Mouse (Mus musculus): ENCODE measurements around the gene R3hdm2. TPM values are rescaled to one million over a fixed set of nuclear protein-coding genes. Genes with fewer than 3 reads are reported as not detected.

R3hdm2 gene
- total and polyA plus RNA-seq, 3 experiments = 8.2 to 60.6 TPM; not detected in 1

GRCm38 (mm10) chr10:127537854-127538583 is 157.9 kb downstream of the R3hdm2 start:
- Histone ChIP-seq H3K79me2 (ENCODE audit: control insufficient read depth, insufficient read depth, low read length, poor library complexity) (no peaks in the 10 kb centered on the region), H3K4me3 (ENCODE audit: control insufficient read depth in 1 of 2, insufficient read depth in 1 of 2, low read depth in 2 of 2, low read length in 2 of 2) (no peak overlapping the region), H3K36me3 (ENCODE audit: control insufficient read depth in 1 of 2, insufficient read depth in 2 of 2, low read length in 2 of 2) (no peaks in the 10 kb centered on the region), H3K27me3 (ENCODE audit: control insufficient read depth in 1 of 2, insufficient read depth in 2 of 2, low read length in 2 of 2) (peaks cover 5 to 13% of the 10 kb centered on the region in 2 experiments), H3K9me3 (replicated peaks; ENCODE audit: insufficient read depth, low read length) (no peaks in the 10 kb centered on the region), H3K9ac (ENCODE audit: control insufficient read depth, low read depth, low read length, poor library complexity, severe bottlenecking) (0 out of 2 replicates have a peak overlapping the region, but pooled peaks have one; percentile 1), H3K4me1 (ENCODE audit: control insufficient read depth in 1 of 2, insufficient read depth in 2 of 2, low read length in 2 of 2) (peaks cover 0 to 13% of the 10 kb centered on the region in 2 experiments; a peak in 2 of 4 replicates), H3K27ac (ENCODE audit: control insufficient read depth, low read depth, low read length) (no peak overlapping the region)
- peak; percentile 72 for DNase-seq (ENCODE audit: low read depth, low spot score)
- TF ChIP-seq ZMIZ1 (IDR thresholded peaks at IDR 0.05; ENCODE audit: low read depth, low read length) = no peak
- TF ChIP-seq TBP (IDR thresholded peaks at IDR 0.05; ENCODE audit: low read depth, low read length) = 0 out of 2 replicates have a peak, but pooled peaks have one; percentile 18
- TF ChIP-seq NELFE (IDR thresholded peaks at IDR 0.05; ENCODE audit: low read depth, low read length) = no peak
- TF ChIP-seq GABPA (IDR thresholded peaks at IDR 0.05; ENCODE audit: low read depth, low read length) = no peak
- TF ChIP-seq SMC3 (IDR thresholded peaks at IDR 0.05; ENCODE audit: low read depth, low read length) = peak; percentile 97
- TF ChIP-seq MYC (IDR thresholded peaks at IDR 0.05; ENCODE audit: low read depth, low read length) = peak; percentile 64; the same call in 1 of the 2 replicates
- no peak for TF ChIP-seq CHD2 (IDR thresholded peaks at IDR 0.05; ENCODE audit: low read length)
- no peak for TF ChIP-seq MEF2A (IDR thresholded peaks at IDR 0.05; ENCODE audit: extremely low read depth, insufficient replicate concordance, low read depth, low read length, poor library complexity, severe bottlenecking)
- TF ChIP-seq JUND (IDR thresholded peaks at IDR 0.05; ENCODE audit: low read depth, low read length) = no peak
- no peak for TF ChIP-seq EP300 (IDR thresholded peaks at IDR 0.05; ENCODE audit: low read depth in 1 of 2, low read length in 2 of 2)
- no peak for TF ChIP-seq POLR2AphosphoS5 (IDR thresholded peaks at IDR 0.05; ENCODE audit: borderline replicate concordance, low read depth, low read length)
- TF ChIP-seq NRF1 (IDR thresholded peaks at IDR 0.05; ENCODE audit: insufficient read depth, low read depth, low read length, poor library complexity, severe bottlenecking) = no peak
- no peak for TF ChIP-seq POLR2AphosphoS2 (IDR thresholded peaks at IDR 0.05; ENCODE audit: low read length)
- TF ChIP-seq POLR2A (IDR thresholded peaks at IDR 0.05; ENCODE audit: control insufficient read depth in 1 of 2, insufficient read depth in 1 of 2, low read depth in 1 of 2, low read length in 2 of 2, poor library complexity in 1 of 2) = no peak
- TF ChIP-seq GATA1 (IDR thresholded peaks at IDR 0.05; ENCODE audit: low read depth, low read length) = no peak
- TF ChIP-seq ZKSCAN1 (IDR thresholded peaks at IDR 0.05; ENCODE audit: low read depth, low read length) = no peak
- TF ChIP-seq ZC3H11A (IDR thresholded peaks at IDR 0.05; ENCODE audit: low read depth, low read length) = peak; percentile 71
- TF ChIP-seq KAT2A (conservative IDR thresholded peaks at IDR 0.05; ENCODE audit: low read depth, low read length) = no peak
- TF ChIP-seq ETS1 (IDR thresholded peaks at IDR 0.05; ENCODE audit: low read depth, low read length) = no peak
- TF ChIP-seq USF2 (IDR thresholded peaks at IDR 0.05; ENCODE audit: borderline replicate concordance in 1 of 2, insufficient read depth in 1 of 2, low read depth in 1 of 2, low read length in 2 of 2) = no peak
- no peak for TF ChIP-seq TAL1 (IDR thresholded peaks at IDR 0.05; ENCODE audit: low read length)
- TF ChIP-seq CTCF (IDR thresholded peaks at IDR 0.05 in 2 of 3, conservative IDR thresholded peaks at IDR 0.05 in 1 of 3; ENCODE audit: control insufficient read depth in 1 of 3, insufficient read depth in 1 of 3, low read depth in 2 of 3, low read length in 3 of 3, poor library complexity in 1 of 3, severe bottlenecking in 1 of 3) = peak; percentile 93 to 96 (median 96)
- TF ChIP-seq RAD21 (IDR thresholded peaks at IDR 0.05; ENCODE audit: low read depth, low read length) = peak; percentile 71
- TF ChIP-seq RCOR1 (IDR thresholded peaks at IDR 0.05; ENCODE audit: low read depth, low read length) = no peak
- 0 out of 2 replicates have a peak, but pooled peaks have one; percentile 43 for TF ChIP-seq HCFC1 (IDR thresholded peaks at IDR 0.05; ENCODE audit: low read depth, low read length)
- no peak for TF ChIP-seq MAX (IDR thresholded peaks at IDR 0.05; ENCODE audit: low read length)
- no peak for TF ChIP-seq MXI1 (IDR thresholded peaks at IDR 0.05; ENCODE audit: low read depth, low read length)
- TF ChIP-seq CHD1 (IDR thresholded peaks at IDR 0.05; ENCODE audit: low read depth, low read length) = no peak
- no peak for TF ChIP-seq UBTF (IDR thresholded peaks at IDR 0.05; ENCODE audit: borderline replicate concordance, insufficient read depth, low read depth, low read length)
- TF ChIP-seq SIN3A (IDR thresholded peaks at IDR 0.05; ENCODE audit: low read length) = 0 out of 2 replicates have a peak, but pooled peaks have one; percentile 38
- TF ChIP-seq USF1 (IDR thresholded peaks at IDR 0.05; ENCODE audit: low read depth, low read length) = no peak
- TF ChIP-seq E2F4 (IDR thresholded peaks at IDR 0.05; ENCODE audit: borderline replicate concordance, low read depth, low read length) = no peak
- TF ChIP-seq BHLHE40 (IDR thresholded peaks at IDR 0.05; ENCODE audit: borderline replicate concordance, low read depth, low read length) = no peak
- TF ChIP-seq MAFK (IDR thresholded peaks at IDR 0.05; ENCODE audit: borderline replicate concordance, low read depth, low read length) = no peak
- TF ChIP-seq TCF12 (IDR thresholded peaks at IDR 0.05; ENCODE audit: low read depth, low read length) = no peak
- TF ChIP-seq MAZ (IDR thresholded peaks at IDR 0.05; ENCODE audit: low read depth, low read length) = peak; percentile 68; the same call in 1 of the 2 replicates

Data from MEL (cell line).